Mouse (Mus musculus) myocyte (in vitro differentiated cells): ENCODE measurements around the gene Cd6.

Source experiments
- CEBPB ChIP-seq: IDR thresholded peaks from 2 replicates; pipeline ENCODE4 v1.6.1; 2011; ENCODE audit warnings: mild to moderate bottlenecking, moderate library complexity; ENCODE audit not compliant: poor library complexity, insufficient read depth, severe bottlenecking
- E2F4 ChIP-seq: IDR thresholded peaks from one replicate; pipeline ENCODE4 v1.6.1; 2011; ENCODE audit warnings: mild to moderate bottlenecking, control low read depth, moderate library complexity; ENCODE audit not compliant: insufficient read depth
- MAX ChIP-seq: IDR thresholded peaks from one replicate; pipeline ENCODE4 v1.6.1; 2011; ENCODE audit warnings: low read depth, mild to moderate bottlenecking, control low read depth
- MYOD1 ChIP-seq, 3 experiments: IDR thresholded peaks; one replicate each; pipeline ENCODE4 v1.6.1; 2011; ENCODE audit warnings: control low read depth in 2 of 3, low read depth in 2 of 3, mild to moderate bottlenecking in 2 of 3, moderate library complexity in 1 of 3; ENCODE audit not compliant: insufficient read length in 2 of 3, control insufficient read depth in 1 of 3
- POLR2A ChIP-seq: IDR thresholded peaks from one replicate; pipeline ENCODE4 v1.6.1; 2011; ENCODE audit warnings: low read depth, mild to moderate bottlenecking, control low read depth, moderate library complexity; ENCODE audit not compliant: insufficient read length
- POLR2AphosphoS2 ChIP-seq: IDR thresholded peaks from one replicate; pipeline ENCODE4 v1.6.1; 2011; ENCODE audit warnings: low read depth, control low read depth; ENCODE audit not compliant: insufficient read length
- SRF ChIP-seq: IDR thresholded peaks from one replicate; pipeline ENCODE4 v1.6.1; 2011; ENCODE audit warnings: low read depth; ENCODE audit not compliant: control insufficient read depth, insufficient read length

- TF ChIP-seq E2F4, result no peak
- TF ChIP-seq CEBPB, result no peak
- peak in 1 of 3 experiments; percentile 54 for TF ChIP-seq MYOD1 (IDR thresholded peaks at IDR 0.05; ENCODE audit: control insufficient read depth in 1 of 3, insufficient read length in 2 of 3, low read depth in 2 of 3)
- peak; percentile 99 for TF ChIP-seq POLR2A
- TF ChIP-seq SRF, result peak; percentile 42
- peak; percentile 37 for TF ChIP-seq MAX
- peak; percentile 98 for TF ChIP-seq POLR2AphosphoS2
These were observed 39.5 kb upstream of the Cd6 start for GRCm38 (mm10) chr19:10869241-10869885.
